Mouse (Mus musculus): ENCODE measurements around the gene Mtor. TPM values are rescaled to one million over a fixed set of nuclear protein-coding genes. Genes with fewer than 3 reads are reported as not detected.
A peak's percentile ranks its signal among the peaks of the same experiment; 100 is the strongest.

Gene Mtor
- polyA plus RNA-seq, 1 experiment from 2014 or later, result 23.6 TPM

- peaks cover 44% of the 10 kb centered on the region for H3K36me3 ChIP-seq (ENCODE audit: control insufficient read depth, insufficient read depth, low read length)
- no peaks in the 10 kb centered on the region for H3K27me3 ChIP-seq (ENCODE audit: control insufficient read depth, insufficient read depth, low read length)
- H3K4me1 ChIP-seq (ENCODE audit: control insufficient read depth, insufficient read depth, low read length), result no peaks in the 10 kb centered on the region
- H3K4me2 ChIP-seq, result no peak overlapping the region
- no peaks in the 10 kb centered on the region for H3K9me3 ChIP-seq (replicated peaks; ENCODE audit: control insufficient read depth, low read length)
- 91% methylated on average over 12 of the region's 12 CpGs for WGBS (ENCODE audit: insufficient replicate concordance)
- no peak for ATAC-seq (replicated peaks; ENCODE audit: insufficient number of reproducible peaks, low FRiP score, low TSS enrichment)
- no peak overlapping the region for H3K27ac ChIP-seq (ENCODE audit: low read depth, low read length)
- H3K9ac ChIP-seq (ENCODE audit: low read depth, low read length), result no peak overlapping the region
- H3K4me3 ChIP-seq (ENCODE audit: low read depth, low read length), result no peak overlapping the region
Observed at GRCm38 (mm10) chr4:148484511-148484910, 36.1 kb downstream of the Mtor start.

DNA sequence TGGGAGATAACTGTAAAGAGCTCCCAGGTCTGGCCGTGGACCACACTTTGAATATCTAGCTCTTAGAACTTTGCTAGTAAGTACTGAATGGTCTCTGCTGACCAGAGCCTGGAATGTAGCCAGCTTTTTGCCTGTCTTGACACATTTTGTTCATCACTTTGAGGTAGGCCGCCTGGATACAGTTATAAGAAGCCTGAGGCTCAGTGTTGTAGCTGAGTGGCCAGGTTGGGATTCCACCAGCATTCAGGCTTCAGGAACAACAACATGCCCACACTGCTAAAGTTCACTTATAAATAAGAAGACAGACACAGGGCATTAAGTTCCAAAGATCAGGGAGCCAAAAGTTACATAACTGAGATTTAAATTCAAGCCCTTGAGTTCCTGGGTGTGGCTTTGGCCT is 39.4 kb downstream of the Mtor start:
- H3K4me3 ChIP-seq (ENCODE audit: low read depth, low read length), result no peak overlapping the region
- 64% methylated on average over 2 of the region's 2 CpGs for WGBS (ENCODE audit: insufficient replicate concordance)
- ATAC-seq (replicated peaks; ENCODE audit: insufficient number of reproducible peaks, low FRiP score, low TSS enrichment), result no peak
- H3K9ac ChIP-seq (ENCODE audit: low read depth, low read length), result no peak overlapping the region
- H3K9me3 ChIP-seq (replicated peaks; ENCODE audit: control insufficient read depth, low read length), result no peaks in the 10 kb centered on the region
- H3K27ac ChIP-seq (ENCODE audit: low read depth, low read length), result no peak overlapping the region
- H3K36me3 ChIP-seq (ENCODE audit: control insufficient read depth, insufficient read depth, low read length), result peaks cover 51% of the 10 kb centered on the region
- H3K27me3 ChIP-seq (ENCODE audit: control insufficient read depth, insufficient read depth, low read length), result no peaks in the 10 kb centered on the region
- no peak overlapping the region for H3K4me2 ChIP-seq
- no peaks in the 10 kb centered on the region for H3K4me1 ChIP-seq (ENCODE audit: control insufficient read depth, insufficient read depth, low read length)

- ATAC-seq (replicated peaks; ENCODE audit: insufficient number of reproducible peaks, low FRiP score, low TSS enrichment), result 0 out of 2 replicates have a peak, but pooled peaks have one; percentile 24
Observed at GRCm38 (mm10) chr4:148490502-148490901, 42.1 kb downstream of the Mtor start.

GRCm38 (mm10) chr4:148491448-148491847 is 43.0 kb downstream of the Mtor start:
- 86% methylated on average over 7 of the region's 7 CpGs for WGBS (ENCODE audit: insufficient replicate concordance)
- Histone ChIP-seq H3K27ac (ENCODE audit: low read depth, low read length) (no peak overlapping the region), H3K4me2 (no peak overlapping the region), H3K36me3 (ENCODE audit: control insufficient read depth, insufficient read depth, low read length) (peaks cover 35% of the 10 kb centered on the region), H3K4me1 (ENCODE audit: control insufficient read depth, insufficient read depth, low read length) (peaks cover 8% of the 10 kb centered on the region), H3K4me3 (ENCODE audit: low read depth, low read length) (no peak overlapping the region), H3K27me3 (ENCODE audit: control insufficient read depth, insufficient read depth, low read length) (no peaks in the 10 kb centered on the region), H3K9me3 (replicated peaks; ENCODE audit: control insufficient read depth, low read length) (no peaks in the 10 kb centered on the region), H3K9ac (ENCODE audit: low read depth, low read length) (no peak overlapping the region)
- no peak for ATAC-seq (replicated peaks; ENCODE audit: insufficient number of reproducible peaks, low FRiP score, low TSS enrichment)

More at GRCm38 (mm10) chr4:148490502-148490901, 42.1 kb downstream of the Mtor start:
- WGBS (ENCODE audit: insufficient replicate concordance), result 74% methylated on average over 6 of the region's 6 CpGs
- Histone ChIP-seq H3K4me1 (ENCODE audit: control insufficient read depth, insufficient read depth, low read length) (peaks cover 8% of the 10 kb centered on the region), H3K4me3 (ENCODE audit: low read depth, low read length) (no peak overlapping the region), H3K4me2 (no peak overlapping the region), H3K9me3 (replicated peaks; ENCODE audit: control insufficient read depth, low read length) (no peaks in the 10 kb centered on the region), H3K27me3 (ENCODE audit: control insufficient read depth, insufficient read depth, low read length) (no peaks in the 10 kb centered on the region), H3K27ac (ENCODE audit: low read depth, low read length) (no peak overlapping the region), H3K9ac (ENCODE audit: low read depth, low read length) (no peak overlapping the region), H3K36me3 (ENCODE audit: control insufficient read depth, insufficient read depth, low read length) (peaks cover 40% of the 10 kb centered on the region)

GRCm38 (mm10) chr4:148495160-148495559 is 46.7 kb downstream of the Mtor start:
- WGBS (ENCODE audit: insufficient replicate concordance), result 88% methylated on average over 6 of the region's 6 CpGs
- Histone ChIP-seq H3K27me3 (ENCODE audit: control insufficient read depth, insufficient read depth, low read length) (no peaks in the 10 kb centered on the region), H3K36me3 (ENCODE audit: control insufficient read depth, insufficient read depth, low read length) (peaks cover 17% of the 10 kb centered on the region), H3K4me1 (ENCODE audit: control insufficient read depth, insufficient read depth, low read length) (peaks cover 8% of the 10 kb centered on the region), H3K4me3 (ENCODE audit: low read depth, low read length) (no peak overlapping the region), H3K4me2 (no peak overlapping the region), H3K9ac (ENCODE audit: low read depth, low read length) (no peak overlapping the region), H3K27ac (ENCODE audit: low read depth, low read length) (no peak overlapping the region), H3K9me3 (replicated peaks; ENCODE audit: control insufficient read depth, low read length) (no peaks in the 10 kb centered on the region)
- ATAC-seq (replicated peaks; ENCODE audit: insufficient number of reproducible peaks, low FRiP score, low TSS enrichment), result no peak

DNA sequence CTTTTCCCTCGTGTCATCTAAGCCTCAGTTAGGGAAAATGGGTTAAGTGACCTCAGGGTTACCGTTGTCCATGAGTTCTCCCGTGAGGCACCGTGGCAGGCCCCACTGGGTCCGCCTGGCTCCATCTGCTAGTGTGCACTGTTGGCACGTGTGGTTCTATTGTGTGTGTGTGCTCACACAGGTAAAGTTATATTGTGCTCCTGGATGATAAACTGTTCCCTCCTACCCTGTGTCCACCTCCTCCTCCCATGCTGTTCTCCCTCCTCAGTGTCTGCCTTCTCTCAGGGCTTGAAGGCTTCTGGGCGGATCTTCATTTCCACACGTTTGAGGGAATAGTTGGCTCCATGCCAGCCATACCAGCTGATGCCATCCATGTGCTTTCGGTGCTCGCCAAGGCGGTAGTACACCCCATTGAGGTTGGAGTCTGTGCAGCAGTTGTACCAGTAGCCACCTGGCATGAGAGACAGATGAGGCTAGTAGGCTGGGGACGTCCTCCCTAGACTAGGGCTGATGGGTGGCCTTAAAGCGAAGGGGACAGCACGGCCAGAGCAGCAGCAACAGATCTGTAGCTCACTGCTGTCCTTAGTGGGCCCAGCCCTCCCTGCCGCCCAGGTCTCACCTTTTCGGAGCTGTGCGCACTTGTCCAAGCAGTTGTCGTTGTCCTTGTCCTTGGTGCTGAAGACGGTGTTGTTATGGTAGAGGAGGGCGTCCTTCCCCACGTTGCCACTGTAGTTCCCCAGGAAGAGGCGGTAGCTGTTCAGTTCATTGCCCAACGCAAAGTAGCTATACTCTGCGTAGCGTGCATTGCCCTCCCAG is 47.7 kb downstream of the Mtor start:
- WGBS (ENCODE audit: insufficient replicate concordance), result 84% methylated on average over 25 of the region's 25 CpGs
- H3K36me3 ChIP-seq (ENCODE audit: control insufficient read depth, insufficient read depth, low read length), result peaks cover 11% of the 10 kb centered on the region

DNA sequence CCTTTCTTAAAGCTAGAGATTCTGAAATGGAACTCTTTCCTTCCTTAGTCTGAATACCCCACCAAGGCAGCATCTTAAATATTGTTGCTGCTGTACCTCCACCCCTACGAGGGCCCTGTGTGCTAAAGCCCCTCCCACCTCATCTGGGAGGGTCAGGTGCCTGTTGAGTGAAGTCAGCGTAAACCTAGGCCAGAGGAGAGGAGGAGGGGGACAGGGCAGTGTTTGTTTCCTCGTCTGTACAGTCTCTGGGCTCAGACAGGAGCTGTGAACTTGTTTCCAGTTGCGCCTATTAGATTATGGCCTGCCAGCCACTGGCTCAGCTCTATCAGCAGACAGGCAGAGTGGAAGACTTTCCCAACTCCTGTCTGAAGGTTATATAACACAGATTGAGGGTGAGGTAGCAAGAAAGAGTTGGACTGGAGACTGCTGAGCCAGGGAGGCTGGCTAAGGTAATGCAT is 52.0 kb downstream of the Mtor start, which contains the start of gene Angptl7:
Angptl7 (minus strand) TSS at position 51 of the 458 bp plus-strand sequence.
- Histone ChIP-seq H3K9ac (ENCODE audit: low read depth, low read length) (no peak within 1 kb of the TSS), H3K27ac (ENCODE audit: low read depth, low read length) (no peak within 1 kb of the TSS), H3K27me3 (ENCODE audit: control insufficient read depth, insufficient read depth, low read length) (no peaks in the 10 kb centered on the region), H3K4me2 (no peak within 1 kb of the TSS), H3K4me3 (ENCODE audit: low read depth, low read length) (no peak within 1 kb of the TSS), H3K9me3 (replicated peaks; ENCODE audit: control insufficient read depth, low read length) (no peaks in the 10 kb centered on the region), H3K4me1 (ENCODE audit: control insufficient read depth, insufficient read depth, low read length) (no peaks in the 10 kb centered on the region), H3K36me3 (ENCODE audit: control insufficient read depth, insufficient read depth, low read length) (peaks cover 2% of the 10 kb centered on the region)
- WGBS (ENCODE audit: insufficient replicate concordance), result 43% methylated on average over 4 of the region's 4 CpGs
- ATAC-seq (replicated peaks; ENCODE audit: insufficient number of reproducible peaks, low FRiP score, low TSS enrichment), result no peak

More for the DNA sequence above, 47.7 kb downstream of the Mtor start:
- Histone ChIP-seq H3K4me2 (no peak overlapping the region), H3K4me1 (ENCODE audit: control insufficient read depth, insufficient read depth, low read length) (peaks cover 8% of the 10 kb centered on the region), H3K9ac (ENCODE audit: low read depth, low read length) (no peak overlapping the region), H3K9me3 (replicated peaks; ENCODE audit: control insufficient read depth, low read length) (no peaks in the 10 kb centered on the region), H3K27me3 (ENCODE audit: control insufficient read depth, insufficient read depth, low read length) (no peaks in the 10 kb centered on the region), H3K4me3 (ENCODE audit: low read depth, low read length) (no peak overlapping the region), H3K27ac (ENCODE audit: low read depth, low read length) (no peak overlapping the region)
- no peak for ATAC-seq (replicated peaks; ENCODE audit: insufficient number of reproducible peaks, low FRiP score, low TSS enrichment)

GRCm38 (mm10) chr4:148504497-148504959 is 56.1 kb downstream of the Mtor start:
- no peak overlapping the region for H3K27ac ChIP-seq (ENCODE audit: low read depth, low read length)
- WGBS (ENCODE audit: insufficient replicate concordance), result 65% methylated on average over 8 of the region's 8 CpGs
- no peaks in the 10 kb centered on the region for H3K9me3 ChIP-seq (replicated peaks; ENCODE audit: control insufficient read depth, low read length)
- no peaks in the 10 kb centered on the region for H3K27me3 ChIP-seq (ENCODE audit: control insufficient read depth, insufficient read depth, low read length)
- peaks cover 9% of the 10 kb centered on the region for H3K36me3 ChIP-seq (ENCODE audit: control insufficient read depth, insufficient read depth, low read length)
- H3K4me2 ChIP-seq, result no peak overlapping the region
- ATAC-seq (replicated peaks; ENCODE audit: insufficient number of reproducible peaks, low FRiP score, low TSS enrichment), result 0 out of 2 replicates have a peak, but pooled peaks have one; percentile 31
- no peaks in the 10 kb centered on the region for H3K4me1 ChIP-seq (ENCODE audit: control insufficient read depth, insufficient read depth, low read length)
- no peak overlapping the region for H3K9ac ChIP-seq (ENCODE audit: low read depth, low read length)
- no peak overlapping the region for H3K4me3 ChIP-seq (ENCODE audit: low read depth, low read length)
